Comparison of ENCODE assay signal across 19 mouse cellular contexts in genomic region chr4:84918393-84918792, GRCm38 (mm10). TPM values are rescaled to one million over a fixed set of nuclear protein-coding genes. Genes with fewer than 3 reads are reported as not detected.
A peak's percentile ranks its signal among the peaks of the same experiment; 100 is the strongest.
DNase-seq lines count a peak whose midpoint lies in the region; ATAC-seq and TF ChIP-seq lines count a peak whose summit lies in the region.
"Had no signal": no experiment of that assay in that cellular context is flagged by ENCODE, and none has a peak within 500 bp of the region (broad histone marks: within the 10 kb centered on the region; RNA-seq: fewer than 3 reads in every experiment).

No protein-coding gene starts in this region.

- H3K79me2 ChIP-seq in MEL (ENCODE audit: control insufficient read depth, insufficient read depth, low read length, poor library complexity): no peaks in the 10 kb centered on the region

- no peak for TF ChIP-seq POLR2A in lung, adult 2 months (IDR thresholded peaks at IDR 0.05; ENCODE audit: borderline replicate concordance, extremely low read depth, low read depth, low read length)
- TF ChIP-seq POLR2A in MEL (IDR thresholded peaks at IDR 0.05; ENCODE audit: control insufficient read depth in 1 of 2, insufficient read depth in 1 of 2, low read depth in 1 of 2, low read length in 2 of 2, poor library complexity in 1 of 2): no peak

- 88% methylated on average over 1 of the region's 1 CpGs for WGBS in lung, embryonic 14.5 days
- 85% methylated on average over 1 of the region's 1 CpGs for WGBS in lung, adult 2 months
- 93% methylated on average over 1 of the region's 1 CpGs for WGBS in stomach, postnatal 0 days

- TF ChIP-seq RAD21 in MEL (IDR thresholded peaks at IDR 0.05; ENCODE audit: low read depth, low read length): no peak

- no peaks in the 10 kb centered on the region for H3K9me3 ChIP-seq in lung, embryonic 14.5 days (ENCODE audit: low read depth, low read length)
- no peaks in the 10 kb centered on the region for H3K9me3 ChIP-seq in MEL (replicated peaks; ENCODE audit: insufficient read depth, low read length)
- H3K9me3 ChIP-seq in stomach, postnatal 0 days (ENCODE audit: control insufficient read depth, low read length): no peaks in the 10 kb centered on the region
- H3K9me3 ChIP-seq: embryonic facial prominence, embryonic 13.5 days; limb, embryonic 12.5 days; liver, embryonic 15.5 days; midbrain, embryonic 10.5 days had no signal

- no peaks in the 10 kb centered on the region for H3K4me1 ChIP-seq in lung, embryonic 14.5 days (ENCODE audit: insufficient read depth)
- H3K4me1 ChIP-seq in lung, adult 2 months (ENCODE audit: control insufficient read depth, insufficient read depth, low read length): no peaks in the 10 kb centered on the region
- H3K4me1 ChIP-seq in MEL (ENCODE audit: control insufficient read depth in 1 of 2, insufficient read depth in 2 of 2, low read length in 2 of 2): no peaks in the 10 kb centered on the region
- H3K4me1 ChIP-seq in stomach, postnatal 0 days (replicated peaks; ENCODE audit: control insufficient read depth, insufficient read depth): no peaks in the 10 kb centered on the region
- H3K4me1 ChIP-seq: embryonic facial prominence, embryonic 13.5 days; limb, embryonic 12.5 days; liver, embryonic 15.5 days; midbrain, embryonic 10.5 days had no signal

- no peak overlapping the region for H3K9ac ChIP-seq in lung, embryonic 14.5 days
- no peak overlapping the region for H3K9ac ChIP-seq in MEL (ENCODE audit: control insufficient read depth, low read depth, low read length, poor library complexity, severe bottlenecking)
- H3K9ac ChIP-seq in stomach, postnatal 0 days (ENCODE audit: low read length): no peak overlapping the region
- H3K9ac ChIP-seq: embryonic facial prominence, embryonic 13.5 days; limb, embryonic 12.5 days; liver, embryonic 15.5 days had no signal

- DNase-seq in cerebellum, postnatal 14 days: peak; percentile 4 to 20
- DNase-seq in cerebellum, adult 18-20 months: no peak
- no peak for DNase-seq in lung, embryonic 14.5 days
- DNase-seq in lung, adult 2 months: no peak
- peak; percentile 1 for DNase-seq in MEL (ENCODE audit: low read depth, low spot score)
- DNase-seq in stomach, postnatal 0 days (ENCODE audit: low spot score): no peak
- no peak for DNase-seq in spleen, postnatal 36 days (ENCODE audit: low spot score in 2 of 2)
- DNase-seq: cerebellum, adult 8-10 months; gastrocnemius, postnatal 14 days; kidney, adult 2 months; kidney, postnatal 25 days; right cerebral cortex, postnatal 25 days; thymus, postnatal 25 days had no signal

- H3K27ac ChIP-seq in lung, embryonic 14.5 days (ENCODE audit: low read depth): no peak overlapping the region
- H3K27ac ChIP-seq in MEL (ENCODE audit: control insufficient read depth, low read depth, low read length): no peak overlapping the region
- H3K27ac ChIP-seq in stomach, postnatal 0 days (replicated peaks): no peak overlapping the region
- H3K27ac ChIP-seq: embryonic facial prominence, embryonic 13.5 days; limb, embryonic 12.5 days; liver, embryonic 15.5 days; midbrain, embryonic 10.5 days had no signal

- no peak overlapping the region for H3K4me3 ChIP-seq in lung, embryonic 14.5 days (ENCODE audit: low read depth, low read length)
- no peak overlapping the region for H3K4me3 ChIP-seq in lung, adult 2 months (replicated peaks; ENCODE audit: extremely low read depth, low read depth, low read length)
- no peak overlapping the region for H3K4me3 ChIP-seq in MEL (ENCODE audit: control insufficient read depth in 1 of 2, insufficient read depth in 1 of 2, low read depth in 2 of 2, low read length in 2 of 2)
- no peak overlapping the region for H3K4me3 ChIP-seq in stomach, postnatal 0 days (ENCODE audit: low read depth, low read length)
- H3K4me3 ChIP-seq: embryonic facial prominence, embryonic 13.5 days; limb, embryonic 12.5 days; liver, embryonic 15.5 days; midbrain, embryonic 10.5 days had no signal

- no peaks in the 10 kb centered on the region for H3K27me3 ChIP-seq in lung, embryonic 14.5 days (ENCODE audit: insufficient read depth, low read length)
- H3K27me3 ChIP-seq in MEL (ENCODE audit: control insufficient read depth in 1 of 2, insufficient read depth in 2 of 2, low read length in 2 of 2): no peaks in the 10 kb centered on the region
- H3K27me3 ChIP-seq in stomach, postnatal 0 days (ENCODE audit: control insufficient read depth, insufficient read depth, low read length): no peaks in the 10 kb centered on the region
- H3K27me3 ChIP-seq: embryonic facial prominence, embryonic 13.5 days; limb, embryonic 12.5 days; liver, embryonic 15.5 days had no signal

- 0 out of 2 replicates have a peak, but pooled peaks have one; percentile 28 for TF ChIP-seq CTCF in lung, embryonic 14.5 days (IDR thresholded peaks at IDR 0.05; ENCODE audit: low read depth)
- no peak for TF ChIP-seq CTCF in lung, adult 2 months (IDR thresholded peaks at IDR 0.05; ENCODE audit: insufficient read depth, low read length)
- TF ChIP-seq CTCF in MEL (IDR thresholded peaks at IDR 0.05 in 2 of 3, conservative IDR thresholded peaks at IDR 0.05 in 1 of 3; ENCODE audit: control insufficient read depth in 1 of 3, insufficient read depth in 1 of 3, low read depth in 2 of 3, low read length in 3 of 3, poor library complexity in 1 of 3, severe bottlenecking in 1 of 3): 0 out of 6 replicates have a peak, but pooled peaks of 1 of the 3 experiments have one; percentile 15
- 0 out of 2 replicates have a peak, but pooled peaks have one; percentile 12 for TF ChIP-seq CTCF in stomach, postnatal 0 days (IDR thresholded peaks at IDR 0.05; ENCODE audit: low read depth)

- no peak for ATAC-seq in lung, embryonic 14.5 days (ENCODE audit: insufficient read depth)
- ATAC-seq in stomach, postnatal 0 days (ENCODE audit: low FRiP score, low TSS enrichment): no peak
- ATAC-seq: forebrain, embryonic 14.5 days; inflammation-experienced regulatory T-cells, adult 6 months had no signal

- no peak for TF ChIP-seq EP300 in MEL (IDR thresholded peaks at IDR 0.05; ENCODE audit: low read depth in 1 of 2, low read length in 2 of 2)
- TF ChIP-seq EP300 in stomach, postnatal 0 days (optimal IDR thresholded peaks at IDR 0.05): no peak

- no peak overlapping the region for H3K4me2 ChIP-seq in lung, embryonic 14.5 days
- no peak overlapping the region for H3K4me2 ChIP-seq in stomach, postnatal 0 days (replicated peaks; ENCODE audit: low read depth)
- H3K4me2 ChIP-seq: embryonic facial prominence, embryonic 13.5 days; limb, embryonic 12.5 days; liver, embryonic 15.5 days had no signal

- H3K36me3 ChIP-seq in lung, embryonic 14.5 days (ENCODE audit: insufficient read depth): no peaks in the 10 kb centered on the region
- no peaks in the 10 kb centered on the region for H3K36me3 ChIP-seq in MEL (ENCODE audit: control insufficient read depth in 1 of 2, insufficient read depth in 2 of 2, low read length in 2 of 2)
- no peaks in the 10 kb centered on the region for H3K36me3 ChIP-seq in stomach, postnatal 0 days (ENCODE audit: control insufficient read depth, insufficient read depth, low read length)
- H3K36me3 ChIP-seq: limb, embryonic 12.5 days; liver, embryonic 15.5 days; midbrain, embryonic 10.5 days had no signal

TF ChIP-seq in MEL, 35 proteins besides CTCF, POLR2A, EP300 and RAD21:
- TF ChIP-seq SIN3A (IDR thresholded peaks at IDR 0.05; ENCODE audit: low read length): no peak
- no peak for TF ChIP-seq MXI1 (IDR thresholded peaks at IDR 0.05; ENCODE audit: low read depth, low read length)
- TF ChIP-seq ZNF384 (IDR thresholded peaks at IDR 0.05; ENCODE audit: low read depth, low read length): no peak
- TF ChIP-seq RCOR1 (IDR thresholded peaks at IDR 0.05; ENCODE audit: low read depth, low read length): no peak
- TF ChIP-seq ZKSCAN1 (IDR thresholded peaks at IDR 0.05; ENCODE audit: low read depth, low read length): no peak
- no peak for TF ChIP-seq UBTF (IDR thresholded peaks at IDR 0.05; ENCODE audit: borderline replicate concordance, insufficient read depth, low read depth, low read length)
- no peak for TF ChIP-seq NRF1 (IDR thresholded peaks at IDR 0.05; ENCODE audit: insufficient read depth, low read depth, low read length, poor library complexity, severe bottlenecking)
- TF ChIP-seq NELFE (IDR thresholded peaks at IDR 0.05; ENCODE audit: low read depth, low read length): no peak
- TF ChIP-seq JUND (IDR thresholded peaks at IDR 0.05; ENCODE audit: low read depth, low read length): no peak
- no peak for TF ChIP-seq MAFK (IDR thresholded peaks at IDR 0.05; ENCODE audit: borderline replicate concordance, low read depth, low read length)
- no peak for TF ChIP-seq MAX (IDR thresholded peaks at IDR 0.05; ENCODE audit: low read length)
- TF ChIP-seq TAL1 (IDR thresholded peaks at IDR 0.05; ENCODE audit: low read length): no peak
- TF ChIP-seq MEF2A (IDR thresholded peaks at IDR 0.05; ENCODE audit: extremely low read depth, insufficient replicate concordance, low read depth, low read length, poor library complexity, severe bottlenecking): no peak

RNA-seq across cellular contexts. Expression of gene Cntln, which starts 34.3 kb away (rescaled TPM):
- polyA plus RNA-seq in lung, embryonic 14.5 days (2014; fragmentation: Nextera tagmentation; extraction: Ambion mirVana): 15.6 and 16.0 TPM in 2 replicates
- 3.2 TPM in 2 replicates for polyA plus RNA-seq in lung, adult 2 months (2012; rRNA removed)
- total RNA-seq in MEL (2012; rRNA removed): not detected in 2 replicates
- not detected for polyA plus RNA-seq in MEL (2012; ENCODE audit: insufficient read depth in 1 of 2, insufficient read length in 2 of 2, low read depth in 1 of 2, low replicate concordance in 2 of 2, missing spikeins in 1 of 2)
- 5.2 and 5.6 TPM in 2 replicates for polyA plus RNA-seq in stomach, postnatal 0 days (2015; fragmentation: Nextera tagmentation; extraction: Ambion mirVana)

Comparison
In these comparisons a context has a peak if more than half of its experiments do, and no peak if none do; other contexts are left out.
1. DNase-seq: peak in cerebellum, postnatal 14 days (2 of 2) and MEL (single experiment); none in cerebellum, adult 18-20 months (0 of 2), lung, embryonic 14.5 days (single experiment), lung, adult 2 months (single experiment), stomach, postnatal 0 days (single experiment) and spleen, postnatal 36 days (0 of 2).